Mouse (Mus musculus) cerebellum, postnatal 10 days (tissue): ENCODE measurements at regions not wholly inside any gene's neighbourhood (a gene's known extent, or its start where the extent isn't known, plus 50 kb on each side); places are given as distances from the start of the nearest gene placed in this dataset.

Experiments
- DNase-seq, 2 experiments: peaks; one replicate each; pipeline ENCODE4 v3.0.0; 2021; ENCODE audit warnings: mixed read lengths in 2 of 2

DNA sequence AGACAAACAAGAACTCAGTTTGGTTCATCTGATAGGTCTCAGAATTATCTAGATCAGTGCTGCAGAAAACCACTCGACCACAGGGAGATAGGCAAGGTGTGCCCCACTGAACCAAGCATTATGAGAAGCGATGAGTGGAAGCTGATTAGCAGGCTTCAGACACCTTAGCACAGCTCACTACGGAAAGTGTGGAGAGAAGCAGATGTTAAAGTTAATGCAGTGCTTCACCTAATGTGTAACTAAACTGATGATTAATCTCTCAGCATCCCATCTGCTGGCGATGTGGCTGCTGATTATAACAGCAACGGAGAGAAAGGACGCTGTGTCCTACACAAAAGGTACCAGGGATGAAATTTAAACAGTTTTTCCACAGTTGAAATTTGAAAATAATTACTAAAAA, 1517.8 kb upstream of the Pcdh20 start:
- peak in 1 of 2 experiments; percentile 2 for DNase-seq

DNA sequence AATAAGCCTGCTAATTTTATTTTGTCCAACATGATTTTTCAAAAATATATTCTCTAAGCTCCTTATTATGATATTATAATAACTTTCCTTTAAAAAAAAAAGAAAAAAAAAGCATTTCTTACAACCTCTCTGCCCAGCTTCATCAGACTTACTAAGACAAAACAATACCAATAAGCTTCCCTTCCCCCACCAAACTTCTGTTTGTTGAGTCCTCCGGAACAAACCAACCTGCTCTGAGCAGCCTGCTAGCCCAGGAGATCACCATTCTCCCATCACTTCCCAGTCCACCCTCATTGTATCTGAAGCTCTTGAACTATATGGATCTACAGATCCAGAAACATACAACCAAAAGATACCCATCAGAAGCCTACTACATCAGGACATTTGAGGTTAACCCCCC, 1514.9 kb upstream of the Pcdh20 start:
- no peak for DNase-seq

DNA sequence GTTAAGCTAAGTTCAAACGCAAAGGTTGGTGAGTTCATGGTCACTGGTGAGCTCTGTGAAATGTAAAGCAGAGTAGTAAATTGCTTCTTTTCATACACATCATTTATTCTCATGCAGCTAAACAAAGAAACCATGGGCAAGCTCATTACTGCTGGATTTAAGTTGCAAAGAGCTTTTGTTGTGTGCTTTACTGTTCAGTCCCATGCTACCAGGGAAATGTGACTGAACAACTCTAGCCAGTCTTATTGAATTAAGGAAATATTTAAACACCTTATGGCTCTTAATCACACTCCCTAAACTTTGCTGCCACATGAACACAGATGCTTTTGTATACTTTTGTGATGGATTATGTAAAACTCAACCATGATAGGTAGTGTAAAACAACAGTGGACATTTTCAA, 1514.4 kb upstream of the Pcdh20 start:
- DNase-seq = no peak
